Mouse (Mus musculus) left cerebral cortex, adult 2 months (tissue): ENCODE data around the gene Rp9. TPM values are rescaled to one million over a fixed set of nuclear protein-coding genes. Genes with fewer than 3 reads are reported as not detected.

ENCODE experiments used
- DNase-seq, 2 experiments: peaks; one replicate each; pipeline ENCODE4 v3.0.0; 2021 to 2022; ENCODE audit warnings: low spot score in 2 of 2, mixed read lengths in 1 of 2; ENCODE audit errors: extremely low spot score in 1 of 2
- H3K27ac ChIP-seq: fragments of 200-600 bp; 2 replicates; pipeline ENCODE4 v1.8.1; 2022
- H3K4me3 ChIP-seq: fragments of 200-600 bp; 2 replicates; pipeline ENCODE4 v1.8.1; 2022
- CTCF ChIP-seq: fragments of 200-600 bp; IDR thresholded peaks from 2 replicates; pipeline ENCODE4 v1.8.1; 2022; ENCODE audit warnings: antibody characterized with exemption, mild to moderate bottlenecking, moderate library complexity
- intact Hi-C: fragments of 180-260 bp; cut with DNase I; formaldehyde crosslinking; loops from one replicate; pipeline ENCODE4 v1.15.1; 2025
- total RNA-seq, 2 experiments: library from RNA; stranded (reverse); gene quantifications; 2 replicates each; pipeline ENCODE4 v1.2.3; 2021

The Rp9 gene
- total RNA-seq, 2 experiments from 2014 or later: 39.5 to 44.5 TPM

GRCm38 (mm10) chr9:22484562-22485308, 15.2 kb upstream of the Rp9 start:
- intact Hi-C loops: no loop called here
- no peak for TF ChIP-seq CTCF
- peak overlapping the region; percentile 76 for H3K27ac ChIP-seq
- no peak for DNase-seq
- H3K4me3 ChIP-seq: no peak overlapping the region

- H3K27ac ChIP-seq: peak overlapping the region; percentile 76
- intact Hi-C loops: no loop called here
Measured at GRCm38 (mm10) chr9:22483866-22484561, 14.5 kb upstream of the Rp9 start.

GRCm38 (mm10) chr9:22478946-22479345, 9.4 kb upstream of the Rp9 start:
- no peak overlapping the region for H3K4me3 ChIP-seq
- no peak for DNase-seq
- intact Hi-C loops: no loop called here
- TF ChIP-seq CTCF: no peak
- no peak overlapping the region for H3K27ac ChIP-seq

More at GRCm38 (mm10) chr9:22483866-22484561, 14.5 kb upstream of the Rp9 start:
- TF ChIP-seq CTCF: no peak
- no peak overlapping the region for H3K4me3 ChIP-seq
- peak in 1 of 2 experiments; percentile 32 for DNase-seq

- peak overlapping the region; percentile 80 for H3K4me3 ChIP-seq
- DNase-seq: no peak
- no peak for TF ChIP-seq CTCF
- peak overlapping the region; percentile 80 for H3K27ac ChIP-seq
- intact Hi-C loops: no loop called here
Measured at GRCm38 (mm10) chr9:22476265-22476664, 6.7 kb upstream of the Rp9 start.

GRCm38 (mm10) chr9:22475424-22475868, 5.9 kb upstream of the Rp9 start, which contains the start of gene Bbs9:
Gene Bbs9, plus strand, starts transcription at chr9:22475715.
- intact Hi-C loops: no loop called here
- TF ChIP-seq CTCF: no peak
- peak within 1 kb of the TSS; percentile 80 for H3K4me3 ChIP-seq
- peak within 1 kb of the TSS; percentile 80 for H3K27ac ChIP-seq
- DNase-seq: peak; percentile 93 to 94

GRCm38 (mm10) chr9:22468899-22469259, 664 bp downstream of the Rp9 start:
- intact Hi-C loops: loop anchor here (5.0 kb wide), 1 partner anchor 57 kb away; the partner anchor contains the start of gene 9530077C05Rik
- Histone ChIP-seq H3K4me3 (no peak overlapping the region; the same call in 1 of the 2 replicates), H3K27ac (no peak overlapping the region)
- no peak for TF ChIP-seq CTCF
- DNase-seq: no peak

GRCm38 (mm10) chr9:22468170-22468898, 1.2 kb downstream of the Rp9 start:
- TF ChIP-seq CTCF: no peak
- intact Hi-C loops: loop anchor here (5.0 kb wide), 1 partner anchor 56 kb away; the partner anchor contains the start of gene 9530077C05Rik
- peak overlapping the region; percentile 85 for H3K4me3 ChIP-seq
- DNase-seq: peak in 1 of 2 experiments; percentile 59
- H3K27ac ChIP-seq: peak overlapping the region; percentile 84

GRCm38 (mm10) chr9:22467371-22468169, 2.0 kb downstream of the Rp9 start:
- intact Hi-C loops: loop anchor here (5.0 kb wide), 1 partner anchor 55 kb away; the partner anchor contains the start of gene 9530077C05Rik
- TF ChIP-seq CTCF: no peak
- DNase-seq: peak in 1 of 2 experiments; percentile 47
- peak overlapping the region; percentile 84 for H3K27ac ChIP-seq
- H3K4me3 ChIP-seq: peak overlapping the region; percentile 85

GRCm38 (mm10) chr9:22466212-22466611, 3.3 kb downstream of the Rp9 start:
- Histone ChIP-seq H3K27ac (no peak overlapping the region), H3K4me3 (no peak overlapping the region)
- no peak for DNase-seq
- TF ChIP-seq CTCF: no peak
- intact Hi-C loops: loop anchor here (5.0 kb wide), 1 partner anchor 54 kb away; the partner anchor contains the start of gene 9530077C05Rik

- DNase-seq: no peak
- no peak for TF ChIP-seq CTCF
- no peak overlapping the region for H3K4me3 ChIP-seq
- intact Hi-C loops: no loop called here
- H3K27ac ChIP-seq: no peak overlapping the region
Measured at GRCm38 (mm10) chr9:22461946-22462345, 7.6 kb downstream of the Rp9 start.
